Mouse (Mus musculus) forebrain, embryonic 16.5 days (tissue): ENCODE measurements around the gene Gm37240. TPM values are rescaled to one million over a fixed set of nuclear protein-coding genes. Genes with fewer than 3 reads are reported as not detected.

Source experiments
- ATAC-seq: fragments of 200-750 bp; cut with Nextera tagmentation; 2 replicates; pipeline ENCODE4 v1.8.0; 2017; ENCODE audit warnings: mild to moderate bottlenecking, moderate library complexity
- H3K27ac ChIP-seq: fragments of 300-500 bp; sonication (generic); 2 replicates; pipeline ENCODE4 v1.5.1; 2014; ENCODE audit warnings: low read length, control low read depth
- H3K27me3 ChIP-seq: fragments of 300-500 bp; sonication (generic); replicated peaks from 2 replicates; pipeline ENCODE4 v1.6.1; 2014; ENCODE audit warnings: low read length; ENCODE audit not compliant: control insufficient read depth, insufficient read depth
- H3K36me3 ChIP-seq: fragments of 300-500 bp; sonication (generic); 2 replicates; pipeline ENCODE4 v1.6.1; 2014; ENCODE audit not compliant: control insufficient read depth, insufficient read depth
- H3K4me1 ChIP-seq: fragments of 300-500 bp; sonication (generic); replicated peaks from 2 replicates; pipeline ENCODE4 v1.6.1; 2014; ENCODE audit warnings: low read length; ENCODE audit not compliant: control insufficient read depth, insufficient read depth
- H3K4me2 ChIP-seq: fragments of 300-500 bp; sonication (generic); 2 replicates; pipeline ENCODE4 v1.6.1; 2014; ENCODE audit warnings: mild to moderate bottlenecking, low read length, control low read depth
- H3K4me3 ChIP-seq: fragments of 300-500 bp; sonication (generic); replicated peaks from 2 replicates; pipeline ENCODE4 v1.5.1; 2014; ENCODE audit warnings: mild to moderate bottlenecking, low read length, control low read depth
- H3K9ac ChIP-seq: fragments of 300-500 bp; sonication (generic); replicated peaks from 2 replicates; pipeline ENCODE4 v1.6.1; 2014; ENCODE audit warnings: low read depth, low read length, control low read depth
- H3K9me3 ChIP-seq: fragments of 300-500 bp; sonication (generic); 2 replicates; pipeline ENCODE4 v1.6.1; 2016; ENCODE audit warnings: low read length; ENCODE audit not compliant: control insufficient read depth
- WGBS: fragments of 180-500 bp; shearing (Covaris S2); extraction: QIAGEN DNeasy Blood & Tissue Kit; methylation state at CpG from one replicate; pipeline ENCODE4 v1.1.7; 2014; 5-methylcytosine and 5-hydroxymethylcytosine counted together
- polyA plus RNA-seq: library from polyadenylated mRNA; unstranded; fragments of >200 nt; fragmentation: Nextera tagmentation; extraction: Ambion mirVana; gene quantifications from 2 replicates; pipeline ENCODE4 v1.2.1, GENCODE M21; 2015

Gene Gm37240
- polyA plus RNA-seq, 1 experiment from 2014 or later, result 1.6 TPM

DNA sequence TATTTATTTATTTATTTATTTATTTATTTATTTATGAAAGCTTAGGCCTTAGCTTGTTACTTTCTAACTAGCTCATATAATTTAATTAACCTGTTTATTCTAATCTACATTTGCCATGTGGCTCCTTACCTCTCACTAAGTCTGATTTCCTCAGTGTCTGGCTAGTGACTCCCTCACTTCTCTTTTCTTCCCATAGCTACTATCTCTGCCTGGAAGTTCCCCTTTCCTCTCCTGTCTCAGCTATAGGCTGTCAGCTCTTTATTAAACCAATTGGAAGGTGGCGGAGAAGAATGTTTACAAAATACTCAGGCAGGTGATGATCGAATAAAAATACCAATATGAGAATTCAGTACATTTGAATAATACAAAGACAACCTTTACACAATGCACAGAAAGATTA lies 1044.5 kb downstream of the Gm37240 start:
- WGBS, result 88% methylated on average over 2 of the region's 2 CpGs
- Histone ChIP-seq H3K9ac (no peak overlapping the region), H3K27ac (no peak overlapping the region), H3K36me3 (no peaks in the 10 kb centered on the region), H3K4me2 (no peak overlapping the region), H3K27me3 (no peaks in the 10 kb centered on the region), H3K4me3 (no peak overlapping the region), H3K4me1 (no peaks in the 10 kb centered on the region), H3K9me3 (no peaks in the 10 kb centered on the region)
- no peak for ATAC-seq

GRCm38 (mm10) chr3:84841271-84841670 lies 1046.0 kb downstream of the Gm37240 start:
- Histone ChIP-seq H3K27me3 (no peaks in the 10 kb centered on the region), H3K4me2 (no peak overlapping the region), H3K4me1 (no peaks in the 10 kb centered on the region), H3K4me3 (no peak overlapping the region), H3K27ac (no peak overlapping the region), H3K9ac (no peak overlapping the region), H3K9me3 (no peaks in the 10 kb centered on the region), H3K36me3 (no peaks in the 10 kb centered on the region)
- 81% methylated on average over 4 of the region's 4 CpGs for WGBS
- ATAC-seq, result no peak

DNA sequence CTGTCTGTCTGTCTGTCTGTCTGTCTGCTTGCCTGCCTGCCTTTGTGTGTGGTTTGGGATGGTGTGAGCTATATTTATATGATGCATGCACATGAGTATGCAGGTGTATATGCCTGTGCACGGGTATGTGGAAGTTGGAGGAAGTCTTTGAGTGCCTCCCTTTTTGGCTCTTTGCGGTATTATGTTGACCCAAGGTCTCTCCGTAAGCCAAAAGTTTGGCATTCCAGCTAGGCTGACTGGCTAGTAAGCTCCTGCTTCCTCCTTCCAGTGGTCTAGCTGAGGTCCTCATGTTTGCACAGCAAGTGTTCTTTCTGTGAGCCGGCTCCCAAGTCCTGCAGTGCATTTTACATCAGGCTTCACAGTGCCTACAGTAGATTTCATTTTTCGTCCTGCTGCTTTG lies 1047.8 kb downstream of the Gm37240 start:
- 87% methylated on average over 5 of the region's 5 CpGs for WGBS
- no peak for ATAC-seq
- no peaks in the 10 kb centered on the region for H3K27me3 ChIP-seq
- no peak overlapping the region for H3K27ac ChIP-seq
- no peaks in the 10 kb centered on the region for H3K9me3 ChIP-seq
- H3K36me3 ChIP-seq, result no peaks in the 10 kb centered on the region
- H3K4me2 ChIP-seq, result no peak overlapping the region
- H3K4me1 ChIP-seq, result no peaks in the 10 kb centered on the region
- H3K4me3 ChIP-seq, result no peak overlapping the region
- H3K9ac ChIP-seq, result no peak overlapping the region

- Histone ChIP-seq H3K9me3 (no peaks in the 10 kb centered on the region), H3K27ac (no peak overlapping the region), H3K4me3 (no peak overlapping the region), H3K9ac (no peak overlapping the region), H3K4me1 (no peaks in the 10 kb centered on the region), H3K36me3 (no peaks in the 10 kb centered on the region), H3K4me2 (no peak overlapping the region), H3K27me3 (no peaks in the 10 kb centered on the region)
- WGBS, result 92% methylated on average over 3 of the region's 3 CpGs
- ATAC-seq, result no peak
These were observed 1049.3 kb downstream of the Gm37240 start for GRCm38 (mm10) chr3:84837984-84838383.

DNA sequence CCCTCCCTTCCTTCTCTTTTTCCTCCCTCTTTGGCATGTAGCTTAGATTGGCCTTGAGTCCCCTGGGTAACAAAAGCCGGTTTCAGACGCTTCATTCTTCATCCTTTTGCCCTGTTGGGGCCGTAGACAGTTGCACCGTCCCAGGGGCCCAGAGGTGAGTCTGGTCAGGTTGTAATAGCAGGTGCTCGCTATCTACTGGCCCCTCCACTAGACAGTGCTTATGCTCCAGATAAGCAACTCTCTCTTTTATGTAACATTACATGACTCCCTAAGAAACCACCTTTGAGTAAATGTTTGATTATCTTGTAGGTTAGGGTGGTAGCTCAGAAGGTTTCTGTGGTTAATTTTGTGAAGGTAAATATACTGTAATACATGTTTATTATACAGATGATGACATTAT lies 1051.3 kb downstream of the Gm37240 start:
- Histone ChIP-seq H3K36me3 (no peaks in the 10 kb centered on the region), H3K9ac (no peak overlapping the region), H3K4me3 (no peak overlapping the region), H3K9me3 (no peaks in the 10 kb centered on the region), H3K4me2 (no peak overlapping the region), H3K27ac (no peak overlapping the region), H3K27me3 (no peaks in the 10 kb centered on the region), H3K4me1 (no peaks in the 10 kb centered on the region)
- 91% methylated on average over 5 of the region's 5 CpGs for WGBS
- no peak for ATAC-seq

- H3K9me3 ChIP-seq, result no peaks in the 10 kb centered on the region
- ATAC-seq, result no peak
- H3K27ac ChIP-seq, result no peak overlapping the region
- no peak overlapping the region for H3K4me3 ChIP-seq
- H3K36me3 ChIP-seq, result no peaks in the 10 kb centered on the region
- no peak overlapping the region for H3K9ac ChIP-seq
- WGBS, result 74% methylated on average over 1 of the region's 1 CpGs
- no peak overlapping the region for H3K4me2 ChIP-seq
- H3K4me1 ChIP-seq, result no peaks in the 10 kb centered on the region
- no peaks in the 10 kb centered on the region for H3K27me3 ChIP-seq
These were observed 1058.0 kb downstream of the Gm37240 start for GRCm38 (mm10) chr3:84829366-84829765.

- ATAC-seq, result no peak
- no peaks in the 10 kb centered on the region for H3K4me1 ChIP-seq
- H3K27ac ChIP-seq, result no peak overlapping the region
- no peaks in the 10 kb centered on the region for H3K9me3 ChIP-seq
- no peak overlapping the region for H3K9ac ChIP-seq
- no peaks in the 10 kb centered on the region for H3K36me3 ChIP-seq
- H3K4me2 ChIP-seq, result no peak overlapping the region
- 92% methylated on average over 4 of the region's 4 CpGs for WGBS
- no peaks in the 10 kb centered on the region for H3K27me3 ChIP-seq
- H3K4me3 ChIP-seq, result no peak overlapping the region
These were observed 1059.7 kb downstream of the Gm37240 start for GRCm38 (mm10) chr3:84827617-84828016.

- no peak for ATAC-seq
- Histone ChIP-seq H3K9ac (no peak overlapping the region), H3K9me3 (no peaks in the 10 kb centered on the region), H3K27me3 (no peaks in the 10 kb centered on the region), H3K4me1 (no peaks in the 10 kb centered on the region), H3K36me3 (no peaks in the 10 kb centered on the region), H3K4me3 (no peak overlapping the region), H3K4me2 (no peak overlapping the region), H3K27ac (no peak overlapping the region)
- 70% methylated on average over 3 of the region's 3 CpGs for WGBS
These were observed 1060.4 kb downstream of the Gm37240 start for GRCm38 (mm10) chr3:84826938-84827337.

GRCm38 (mm10) chr3:84826405-84826804 lies 1060.9 kb downstream of the Gm37240 start:
- Histone ChIP-seq H3K27me3 (no peaks in the 10 kb centered on the region), H3K9me3 (no peaks in the 10 kb centered on the region)
- no peak for ATAC-seq

DNA sequence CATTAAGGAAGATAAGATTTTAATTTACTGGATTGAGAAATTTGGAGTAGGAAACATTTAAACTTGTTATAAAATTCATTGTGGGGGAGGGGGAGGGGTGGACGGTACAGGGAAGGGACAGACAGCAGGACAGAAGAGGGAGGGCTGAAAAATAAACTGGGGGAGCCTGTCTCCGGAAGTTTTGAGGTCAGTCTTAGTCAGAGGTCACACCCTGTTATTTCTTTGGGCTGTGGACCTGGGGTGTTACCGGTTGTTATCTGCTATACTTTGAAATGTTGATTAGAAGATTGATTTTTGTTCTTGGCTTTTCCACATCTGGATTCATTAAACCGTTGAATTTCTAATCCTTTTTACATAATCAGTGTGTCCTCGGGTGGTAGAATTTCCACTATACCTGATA lies 1061.3 kb downstream of the Gm37240 start:
- no peak for ATAC-seq
- H3K4me3 ChIP-seq, result no peak overlapping the region
- 72% methylated on average over 5 of the region's 5 CpGs for WGBS
- no peaks in the 10 kb centered on the region for H3K4me1 ChIP-seq
- H3K9ac ChIP-seq, result no peak overlapping the region
- no peak overlapping the region for H3K27ac ChIP-seq
- no peaks in the 10 kb centered on the region for H3K27me3 ChIP-seq
- no peaks in the 10 kb centered on the region for H3K9me3 ChIP-seq
- no peaks in the 10 kb centered on the region for H3K36me3 ChIP-seq
- no peak overlapping the region for H3K4me2 ChIP-seq

More at GRCm38 (mm10) chr3:84826405-84826804, 1060.9 kb downstream of the Gm37240 start:
- H3K4me3 ChIP-seq, result no peak overlapping the region
- H3K27ac ChIP-seq, result no peak overlapping the region
- H3K4me1 ChIP-seq, result no peaks in the 10 kb centered on the region
- no peak overlapping the region for H3K9ac ChIP-seq
- no peaks in the 10 kb centered on the region for H3K36me3 ChIP-seq
- no peak overlapping the region for H3K4me2 ChIP-seq
- 43% methylated on average over 3 of the region's 3 CpGs for WGBS
